Mouse (Mus musculus): ENCODE results near the gene Etv6. TPM values are rescaled to one million over a fixed set of nuclear protein-coding genes. Genes with fewer than 3 reads are reported as not detected.

The Etv6 gene
- polyA plus RNA-seq, 1 experiment from 2014 or later = 16.5 TPM

Other genes with a start within 250 kb of the Etv6 start
- gene Kap, start 181.9 kb upstream of the Etv6 start, polyA plus RNA-seq (2014; fragmentation: Nextera tagmentation; extraction: Ambion mirVana) = not detected in 2 replicates

Measured in intestine, embryonic 14.5 days (tissue).